Mouse (Mus musculus): ENCODE data around the gene Fam3c. TPM values are rescaled to one million over a fixed set of nuclear protein-coding genes. Genes with fewer than 3 reads are reported as not detected.

The Fam3c gene
- polyA plus RNA-seq, 1 experiment from 2014 or later, result 47.0 TPM

- H3K4me3 ChIP-seq (ENCODE audit: low read depth, low read length), result no peak overlapping the region
- H3K9me3 ChIP-seq (replicated peaks; ENCODE audit: control insufficient read depth, low read length), result no peaks in the 10 kb centered on the region
- ATAC-seq (replicated peaks; ENCODE audit: insufficient number of reproducible peaks, low FRiP score, low TSS enrichment, low read depth) (no peak), DNase-seq (ENCODE audit: low spot score) (no peak)
- no peak overlapping the region for H3K9ac ChIP-seq (replicated peaks; ENCODE audit: low read length)
- 72% methylated on average over 13 of the region's 13 CpGs for WGBS
- H3K4me1 ChIP-seq (ENCODE audit: control insufficient read depth, insufficient read depth, low read length), result no peaks in the 10 kb centered on the region
- no peaks in the 10 kb centered on the region for H3K36me3 ChIP-seq (replicated peaks; ENCODE audit: control insufficient read depth, insufficient read depth, low read depth, low read length)
- H3K4me2 ChIP-seq (ENCODE audit: low read depth, low read length), result no peak overlapping the region
- H3K27ac ChIP-seq (replicated peaks; ENCODE audit: low read depth, low read length), result no peak overlapping the region
- no peaks in the 10 kb centered on the region for H3K27me3 ChIP-seq (ENCODE audit: control insufficient read depth, insufficient read depth, low read length)
Observed at GRCm38 (mm10) chr6:22390654-22391365, 34.8 kb upstream of the Fam3c start.

GRCm38 (mm10) chr6:22385254-22385870 lies 29.3 kb upstream of the Fam3c start:
- H3K9me3 ChIP-seq (replicated peaks; ENCODE audit: control insufficient read depth, low read length), result no peaks in the 10 kb centered on the region
- H3K4me2 ChIP-seq (ENCODE audit: low read depth, low read length), result no peak overlapping the region
- no peaks in the 10 kb centered on the region for H3K27me3 ChIP-seq (ENCODE audit: control insufficient read depth, insufficient read depth, low read length)
- DNase-seq (ENCODE audit: low spot score) (no peak), ATAC-seq (replicated peaks; ENCODE audit: insufficient number of reproducible peaks, low FRiP score, low TSS enrichment, low read depth) (no peak)
- 92% methylated on average over 5 of the region's 5 CpGs for WGBS
- H3K9ac ChIP-seq (replicated peaks; ENCODE audit: low read length), result no peak overlapping the region
- H3K4me1 ChIP-seq (ENCODE audit: control insufficient read depth, insufficient read depth, low read length), result no peaks in the 10 kb centered on the region
- H3K36me3 ChIP-seq (replicated peaks; ENCODE audit: control insufficient read depth, insufficient read depth, low read depth, low read length), result no peaks in the 10 kb centered on the region
- H3K27ac ChIP-seq (replicated peaks; ENCODE audit: low read depth, low read length), result no peak overlapping the region
- H3K4me3 ChIP-seq (ENCODE audit: low read depth, low read length), result no peak overlapping the region

- no peaks in the 10 kb centered on the region for H3K9me3 ChIP-seq (replicated peaks; ENCODE audit: control insufficient read depth, low read length)
- no peak overlapping the region for H3K4me2 ChIP-seq (ENCODE audit: low read depth, low read length)
- no peak overlapping the region for H3K9ac ChIP-seq (replicated peaks; ENCODE audit: low read length)
- WGBS, result 91% methylated on average over 3 of the region's 3 CpGs
- H3K4me1 ChIP-seq (ENCODE audit: control insufficient read depth, insufficient read depth, low read length), result no peaks in the 10 kb centered on the region
- no peaks in the 10 kb centered on the region for H3K27me3 ChIP-seq (ENCODE audit: control insufficient read depth, insufficient read depth, low read length)
- H3K27ac ChIP-seq (replicated peaks; ENCODE audit: low read depth, low read length), result no peak overlapping the region
- H3K36me3 ChIP-seq (replicated peaks; ENCODE audit: control insufficient read depth, insufficient read depth, low read depth, low read length), result no peaks in the 10 kb centered on the region
- no peak overlapping the region for H3K4me3 ChIP-seq (ENCODE audit: low read depth, low read length)
- no peak for DNase-seq (ENCODE audit: low spot score)
- no peak for ATAC-seq (replicated peaks; ENCODE audit: insufficient number of reproducible peaks, low FRiP score, low TSS enrichment, low read depth)
Observed at GRCm38 (mm10) chr6:22380269-22380668, 24.2 kb upstream of the Fam3c start.

GRCm38 (mm10) chr6:22379831-22380230 lies 23.8 kb upstream of the Fam3c start:
- H3K4me1 ChIP-seq (ENCODE audit: control insufficient read depth, insufficient read depth, low read length), result no peaks in the 10 kb centered on the region
- DNase-seq (ENCODE audit: low spot score), result no peak
- H3K9me3 ChIP-seq (replicated peaks; ENCODE audit: control insufficient read depth, low read length), result no peaks in the 10 kb centered on the region
- H3K4me3 ChIP-seq (ENCODE audit: low read depth, low read length), result no peak overlapping the region
- H3K27ac ChIP-seq (replicated peaks; ENCODE audit: low read depth, low read length), result no peak overlapping the region
- H3K4me2 ChIP-seq (ENCODE audit: low read depth, low read length), result no peak overlapping the region
- H3K36me3 ChIP-seq (replicated peaks; ENCODE audit: control insufficient read depth, insufficient read depth, low read depth, low read length), result no peaks in the 10 kb centered on the region
- H3K27me3 ChIP-seq (ENCODE audit: control insufficient read depth, insufficient read depth, low read length), result no peaks in the 10 kb centered on the region
- ATAC-seq (replicated peaks; ENCODE audit: insufficient number of reproducible peaks, low FRiP score, low TSS enrichment, low read depth), result no peak
- H3K9ac ChIP-seq (replicated peaks; ENCODE audit: low read length), result no peak overlapping the region
- 100% methylated on average over 1 of the region's 1 CpGs for WGBS

GRCm38 (mm10) chr6:22378462-22378861 lies 22.4 kb upstream of the Fam3c start:
- no peak overlapping the region for H3K4me3 ChIP-seq (ENCODE audit: low read depth, low read length)
- no peaks in the 10 kb centered on the region for H3K4me1 ChIP-seq (ENCODE audit: control insufficient read depth, insufficient read depth, low read length)
- H3K4me2 ChIP-seq (ENCODE audit: low read depth, low read length), result no peak overlapping the region
- WGBS, result 79% methylated on average over 5 of the region's 5 CpGs
- H3K36me3 ChIP-seq (replicated peaks; ENCODE audit: control insufficient read depth, insufficient read depth, low read depth, low read length), result no peaks in the 10 kb centered on the region
- no peak for ATAC-seq (replicated peaks; ENCODE audit: insufficient number of reproducible peaks, low FRiP score, low TSS enrichment, low read depth)
- H3K27ac ChIP-seq (replicated peaks; ENCODE audit: low read depth, low read length), result no peak overlapping the region
- no peaks in the 10 kb centered on the region for H3K9me3 ChIP-seq (replicated peaks; ENCODE audit: control insufficient read depth, low read length)
- DNase-seq (ENCODE audit: low spot score), result no peak
- H3K27me3 ChIP-seq (ENCODE audit: control insufficient read depth, insufficient read depth, low read length), result no peaks in the 10 kb centered on the region
- H3K9ac ChIP-seq (replicated peaks; ENCODE audit: low read length), result no peak overlapping the region

GRCm38 (mm10) chr6:22374791-22375190 lies 18.7 kb upstream of the Fam3c start:
- Histone ChIP-seq H3K9ac (replicated peaks; ENCODE audit: low read length) (no peak overlapping the region), H3K27me3 (ENCODE audit: control insufficient read depth, insufficient read depth, low read length) (no peaks in the 10 kb centered on the region), H3K9me3 (replicated peaks; ENCODE audit: control insufficient read depth, low read length) (no peaks in the 10 kb centered on the region), H3K4me2 (ENCODE audit: low read depth, low read length) (no peak overlapping the region), H3K4me3 (ENCODE audit: low read depth, low read length) (no peak overlapping the region), H3K27ac (replicated peaks; ENCODE audit: low read depth, low read length) (no peak overlapping the region), H3K4me1 (ENCODE audit: control insufficient read depth, insufficient read depth, low read length) (no peaks in the 10 kb centered on the region), H3K36me3 (replicated peaks; ENCODE audit: control insufficient read depth, insufficient read depth, low read depth, low read length) (no peaks in the 10 kb centered on the region)
- DNase-seq (ENCODE audit: low spot score), result no peak
- WGBS, result 79% methylated on average over 3 of the region's 3 CpGs
- no peak for ATAC-seq (replicated peaks; ENCODE audit: insufficient number of reproducible peaks, low FRiP score, low TSS enrichment, low read depth)

GRCm38 (mm10) chr6:22373476-22373875 lies 17.4 kb upstream of the Fam3c start:
- no peaks in the 10 kb centered on the region for H3K27me3 ChIP-seq (ENCODE audit: control insufficient read depth, insufficient read depth, low read length)
- DNase-seq (ENCODE audit: low spot score), result no peak
- no peaks in the 10 kb centered on the region for H3K4me1 ChIP-seq (ENCODE audit: control insufficient read depth, insufficient read depth, low read length)
- H3K4me3 ChIP-seq (ENCODE audit: low read depth, low read length), result no peak overlapping the region
- H3K36me3 ChIP-seq (replicated peaks; ENCODE audit: control insufficient read depth, insufficient read depth, low read depth, low read length), result no peaks in the 10 kb centered on the region
- H3K9ac ChIP-seq (replicated peaks; ENCODE audit: low read length), result no peak overlapping the region
- no peak overlapping the region for H3K27ac ChIP-seq (replicated peaks; ENCODE audit: low read depth, low read length)
- no peak overlapping the region for H3K4me2 ChIP-seq (ENCODE audit: low read depth, low read length)
- H3K9me3 ChIP-seq (replicated peaks; ENCODE audit: control insufficient read depth, low read length), result no peaks in the 10 kb centered on the region
- no peak for ATAC-seq (replicated peaks; ENCODE audit: insufficient number of reproducible peaks, low FRiP score, low TSS enrichment, low read depth)
- 90% methylated on average over 2 of the region's 2 CpGs for WGBS

- no peak overlapping the region for H3K4me3 ChIP-seq (ENCODE audit: low read depth, low read length)
- H3K27me3 ChIP-seq (ENCODE audit: control insufficient read depth, insufficient read depth, low read length), result no peaks in the 10 kb centered on the region
- H3K27ac ChIP-seq (replicated peaks; ENCODE audit: low read depth, low read length), result no peak overlapping the region
- DNase-seq (ENCODE audit: low spot score), result no peak
- no peak overlapping the region for H3K9ac ChIP-seq (replicated peaks; ENCODE audit: low read length)
- no peaks in the 10 kb centered on the region for H3K4me1 ChIP-seq (ENCODE audit: control insufficient read depth, insufficient read depth, low read length)
- H3K9me3 ChIP-seq (replicated peaks; ENCODE audit: control insufficient read depth, low read length), result no peaks in the 10 kb centered on the region
- WGBS, result 85% methylated on average over 2 of the region's 2 CpGs
- no peak overlapping the region for H3K4me2 ChIP-seq (ENCODE audit: low read depth, low read length)
- no peak for ATAC-seq (replicated peaks; ENCODE audit: insufficient number of reproducible peaks, low FRiP score, low TSS enrichment, low read depth)
- H3K36me3 ChIP-seq (replicated peaks; ENCODE audit: control insufficient read depth, insufficient read depth, low read depth, low read length), result no peaks in the 10 kb centered on the region
Observed at GRCm38 (mm10) chr6:22366977-22367376, 10.9 kb upstream of the Fam3c start.
